Mouse (Mus musculus) erythroid progenitor cell, adult 5-6 weeks (primary cell): Measurements from ENCODE around the gene Ldhal6b. TPM values are rescaled to one million over a fixed set of nuclear protein-coding genes. Genes with fewer than 3 reads are reported as not detected.
"Not testable (repeated sequence)": the region's sequence is repeated elsewhere in the genome, so short reads cannot be mapped to it uniquely, and the experiment has no call there.

Source experiments
- ATAC-seq: replicated peaks from 2 replicates; pipeline ENCODE4 v1.8.0; 2016; ENCODE audit warnings: moderate number of reproducible peaks, mild to moderate bottlenecking, moderate TSS enrichment, inconsistent platforms; ENCODE audit not compliant: poor library complexity, low FRiP score, severe bottlenecking
- total RNA-seq, 2 experiments: library from RNA; stranded (forward) in 1 of 2; stranded (reverse) in 1 of 2; fragments of 150-400 nt in 1 of 2; fragments of 186-747, 209-891 nt in 1 of 2; gene quantifications; 2 replicates each; pipeline versions ENCODE4 v1.2.3 to v1.2.4; 2015 to 2017; ENCODE audit warnings: low replicate concordance in 2 of 2

The Ldhal6b gene
- total RNA-seq (2015; ENCODE audit: low replicate concordance) (not detected in 2 replicates), total RNA-seq (2017; ENCODE audit: low replicate concordance) (0.39 TPM in 1 of 2 replicates, not detected in the other)

- ATAC-seq: no peak
These were observed at the start of gene Ldhal6b for GRCm38 (mm10) chr17:5418545-5418944. TSS of gene Ldhal6b (minus strand) at chr17:5418767.

GRCm38 (mm10) chr17:5467177-5467576 is 48.6 kb upstream of the Ldhal6b start:
- ATAC-seq: no peak

- ATAC-seq: no peak
These were observed 48.2 kb upstream of the Ldhal6b start for GRCm38 (mm10) chr17:5466736-5467135.

GRCm38 (mm10) chr17:5463912-5464311 is 45.3 kb upstream of the Ldhal6b start:
- no peak for ATAC-seq

GRCm38 (mm10) chr17:5453657-5454056 is 35.1 kb upstream of the Ldhal6b start:
- ATAC-seq: no peak

- ATAC-seq: no peak
These were observed 25.2 kb upstream of the Ldhal6b start for GRCm38 (mm10) chr17:5443751-5444150.

GRCm38 (mm10) chr17:5443260-5443659 is 24.7 kb upstream of the Ldhal6b start:
- no peak for ATAC-seq

GRCm38 (mm10) chr17:5442403-5442802 is 23.8 kb upstream of the Ldhal6b start:
- ATAC-seq: not testable (repeated sequence)

GRCm38 (mm10) chr17:5440159-5440971 is 21.8 kb upstream of the Ldhal6b start, which contains the start of gene Tmem242:
TSS of gene Tmem242 (minus strand) at chr17:5440259.
- ATAC-seq: peak; percentile 85

- peak; percentile 63 for ATAC-seq
These were observed 21.2 kb upstream of the Ldhal6b start for GRCm38 (mm10) chr17:5439831-5440158.

GRCm38 (mm10) chr17:5429772-5430133 is 11.2 kb upstream of the Ldhal6b start:
- peak; percentile 51; the same call in 1 of the 2 replicates for ATAC-seq

GRCm38 (mm10) chr17:5429090-5429771 is 10.7 kb upstream of the Ldhal6b start:
- ATAC-seq: peak; percentile 90

- ATAC-seq: no peak
These were observed 6.6 kb upstream of the Ldhal6b start for GRCm38 (mm10) chr17:5425204-5425603.

- no peak for ATAC-seq
These were observed 5.6 kb upstream of the Ldhal6b start for GRCm38 (mm10) chr17:5424156-5424555.

- no peak for ATAC-seq
These were observed 3.3 kb upstream of the Ldhal6b start for GRCm38 (mm10) chr17:5421835-5422234.

- no peak for ATAC-seq
These were observed 1.4 kb upstream of the Ldhal6b start for GRCm38 (mm10) chr17:5419771-5420518.

- ATAC-seq: no peak
These were observed 489 bp upstream of the Ldhal6b start for GRCm38 (mm10) chr17:5419056-5419455.

- ATAC-seq: no peak
These were observed 2.0 kb downstream of the Ldhal6b start for GRCm38 (mm10) chr17:5416518-5416917.

GRCm38 (mm10) chr17:5414041-5414440 is 4.5 kb downstream of the Ldhal6b start:
- ATAC-seq: no peak

- ATAC-seq: no peak
These were observed 5.2 kb downstream of the Ldhal6b start for GRCm38 (mm10) chr17:5413350-5413749.
